Mouse (Mus musculus) layer of hippocampus, adult 2 months (tissue): ENCODE data around the gene Ubc. TPM values are rescaled to one million over a fixed set of nuclear protein-coding genes. Genes with fewer than 3 reads are reported as not detected.
"Not testable (repeated sequence)": the region's sequence is repeated elsewhere in the genome, so short reads cannot be mapped to it uniquely, and the experiment has no call there.

Experiments used
- DNase-seq, 2 experiments: peaks; one replicate each; pipeline ENCODE4 v3.0.0; 2022; ENCODE audit warnings: low spot score in 2 of 2
- H3K27ac ChIP-seq: fragments of 200-600 bp; 2 replicates; pipeline ENCODE4 v1.8.1; 2022
- H3K4me3 ChIP-seq: fragments of 200-600 bp; 2 replicates; pipeline ENCODE4 v1.8.1; 2022; ENCODE audit warnings: mild to moderate bottlenecking
- CTCF ChIP-seq: fragments of 200-600 bp; conservative IDR thresholded peaks from 2 replicates; pipeline ENCODE4 v1.8.1; 2022; ENCODE audit warnings: antibody characterized with exemption, mild to moderate bottlenecking, moderate library complexity
- total RNA-seq, 2 experiments: library from RNA; stranded (reverse); gene quantifications; 2 replicates each; pipeline ENCODE4 v1.2.3; 2021

Ubc gene
- total RNA-seq, 2 experiments from 2014 or later = 713 to 818 TPM

DNA sequence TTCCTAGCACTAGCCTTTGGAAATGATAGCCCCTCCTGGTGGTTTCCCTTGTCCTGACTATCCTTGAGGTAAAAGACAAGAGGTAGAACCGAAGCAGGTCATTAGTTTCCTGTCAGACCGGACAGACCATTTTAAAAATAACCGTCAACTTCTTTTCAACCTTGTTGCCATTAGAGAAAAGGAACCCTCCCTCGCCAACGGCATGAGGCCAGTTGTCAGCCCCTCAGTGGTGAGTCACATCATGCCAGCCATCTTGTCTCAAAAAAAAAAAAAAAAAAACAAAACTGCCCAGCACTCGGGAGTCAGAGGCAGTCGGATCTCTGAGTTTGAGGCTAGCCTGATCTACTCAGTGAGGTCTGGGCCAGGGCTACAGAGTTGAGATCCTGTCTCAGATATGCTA lies 10.9 kb upstream of the Ubc start:
- TF ChIP-seq CTCF = peak; percentile 29
- no peak overlapping the region for H3K4me3 ChIP-seq
- no peak overlapping the region for H3K27ac ChIP-seq
- DNase-seq = no peak

GRCm38 (mm10) chr5:125395008-125395407 lies 5.0 kb upstream of the Ubc start:
- DNase-seq = no peak
- no peak overlapping the region for H3K4me3 ChIP-seq
- peak overlapping the region; percentile 100 for H3K27ac ChIP-seq
- TF ChIP-seq CTCF = no peak

GRCm38 (mm10) chr5:125393622-125394603 lies 3.9 kb upstream of the Ubc start:
- peak; percentile 50 to 80 for DNase-seq
- Histone ChIP-seq H3K4me3 (peak overlapping the region; percentile 51), H3K27ac (peak overlapping the region; percentile 100)
- no peak for TF ChIP-seq CTCF

- Histone ChIP-seq H3K4me3 (peak overlapping the region; percentile 51), H3K27ac (peak overlapping the region; percentile 100)
- no peak for TF ChIP-seq CTCF
- DNase-seq = peak; percentile 93 to 96
Measured at GRCm38 (mm10) chr5:125392977-125393621, 3.1 kb upstream of the Ubc start.

DNA sequence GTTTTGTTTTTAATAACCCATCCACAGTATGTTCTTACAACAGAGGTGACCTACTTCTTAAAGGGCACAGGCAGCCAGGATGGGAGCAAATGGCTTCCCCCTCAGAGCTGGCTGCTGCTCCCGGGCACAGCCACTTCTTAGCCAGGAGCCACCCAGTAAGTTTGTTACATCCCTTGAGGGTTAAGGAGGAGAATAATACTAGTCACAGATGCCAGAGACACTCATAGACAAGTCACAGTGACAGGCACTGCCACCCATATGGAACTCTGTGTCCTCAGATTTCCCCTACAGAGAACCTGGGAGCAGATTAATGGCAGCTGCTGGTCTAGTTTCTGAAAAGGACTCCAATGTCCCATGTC lies 2.6 kb upstream of the Ubc start:
- TF ChIP-seq CTCF = no peak
- H3K27ac ChIP-seq = peak overlapping the region; percentile 100
- H3K4me3 ChIP-seq = peak overlapping the region; percentile 38
- no peak for DNase-seq

GRCm38 (mm10) chr5:125392176-125392575 lies 2.2 kb upstream of the Ubc start:
- H3K27ac ChIP-seq = peak overlapping the region; percentile 100
- not testable (repeated sequence) for DNase-seq, H3K4me3 ChIP-seq

DNA sequence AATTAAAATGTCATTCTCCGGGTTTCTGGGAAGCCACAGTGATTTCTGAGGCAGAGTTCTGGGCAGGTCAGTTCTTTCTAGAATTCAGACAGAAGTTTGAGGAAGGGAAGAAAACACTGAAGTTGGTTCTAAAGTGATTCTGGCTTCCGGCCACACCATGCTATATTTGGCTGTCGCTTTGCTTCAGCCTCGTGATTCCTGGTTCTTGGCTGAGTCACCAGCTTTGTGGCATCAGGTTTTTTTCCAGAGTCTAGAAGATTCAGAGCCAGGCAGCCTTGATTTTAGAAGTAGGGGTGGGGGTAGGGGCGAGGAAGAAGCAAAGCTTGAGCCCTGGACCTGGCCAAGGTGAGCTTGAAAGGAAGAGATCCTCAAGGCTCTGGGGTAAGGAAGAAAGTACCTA lies 1.6 kb upstream of the Ubc start:
- no peak for TF ChIP-seq CTCF
- Histone ChIP-seq H3K4me3 (no peak overlapping the region), H3K27ac (peak overlapping the region; percentile 100)
- peak; percentile 64 to 81 for DNase-seq

DNA sequence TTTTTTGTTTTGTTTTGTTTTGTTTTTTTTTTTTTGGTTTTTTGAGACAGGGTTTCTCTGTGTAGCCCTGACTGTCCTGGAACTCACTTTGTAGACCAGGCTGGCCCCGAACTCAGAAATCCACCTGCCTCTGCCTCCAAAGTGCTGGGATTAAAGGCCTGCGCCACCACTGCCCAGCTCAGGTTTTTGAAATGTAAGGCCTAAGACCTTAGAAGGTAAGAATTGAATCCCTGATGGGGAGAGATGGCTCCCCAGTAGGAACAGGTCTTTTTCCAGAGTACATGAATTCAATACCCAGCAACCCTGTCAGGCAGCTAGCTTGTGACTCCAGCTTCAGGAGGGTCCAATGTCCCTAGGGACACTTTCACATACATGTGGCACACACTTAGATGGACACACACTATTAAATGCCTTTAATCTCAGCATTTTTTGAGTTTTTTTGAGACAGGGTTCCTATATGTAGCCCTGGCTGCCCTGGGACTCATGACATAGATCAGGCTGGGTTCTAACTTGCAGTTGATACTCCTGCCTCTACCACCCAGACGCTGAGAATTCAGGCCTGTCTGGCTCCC lies 990 bp upstream of the Ubc start:
- DNase-seq = no peak
- no peak for TF ChIP-seq CTCF
- Histone ChIP-seq H3K4me3 (no peak overlapping the region), H3K27ac (peak overlapping the region; percentile 100)

DNA sequence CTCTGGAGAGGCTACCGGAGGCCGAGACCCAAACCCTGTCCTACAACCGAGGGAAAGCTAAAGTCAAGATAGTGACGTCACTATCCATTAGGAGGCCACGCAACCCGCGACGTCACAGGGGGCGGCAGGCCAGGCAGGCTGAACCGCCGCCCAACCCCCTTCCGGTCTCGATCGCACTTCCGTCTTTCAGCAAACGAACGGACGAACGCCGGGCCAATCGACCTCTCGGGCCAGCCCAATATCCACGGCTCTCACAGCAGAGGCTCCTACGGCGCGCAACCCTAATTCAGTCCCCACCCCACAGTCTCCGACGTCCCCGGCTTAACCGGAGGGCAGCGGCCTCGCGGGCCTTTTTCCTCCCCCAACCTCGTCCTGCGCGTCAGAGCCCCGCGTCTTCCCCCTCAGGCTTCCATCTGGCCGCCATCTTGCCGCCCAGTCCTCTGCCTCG lies 847 bp downstream of the Ubc start, which contains the start of gene Gm10382:
Gm10382 (plus strand) TSS at position 192 of the 448 bp plus-strand sequence.
- peak; percentile 69 to 80 for DNase-seq
- TF ChIP-seq CTCF = no peak

GRCm38 (mm10) chr5:125388358-125389092 lies 1.5 kb downstream of the Ubc start:
- TF ChIP-seq CTCF = no peak
- H3K4me3 ChIP-seq = peak overlapping the region; percentile 100
- DNase-seq = no peak
- peak overlapping the region; percentile 100 for H3K27ac ChIP-seq

More for the DNA sequence above, 847 bp downstream of the Ubc start, which contains the start of gene Gm10382:
- H3K27ac ChIP-seq = peak within 1 kb of the TSS; percentile 100
- peak within 1 kb of the TSS; percentile 100 for H3K4me3 ChIP-seq

DNA sequence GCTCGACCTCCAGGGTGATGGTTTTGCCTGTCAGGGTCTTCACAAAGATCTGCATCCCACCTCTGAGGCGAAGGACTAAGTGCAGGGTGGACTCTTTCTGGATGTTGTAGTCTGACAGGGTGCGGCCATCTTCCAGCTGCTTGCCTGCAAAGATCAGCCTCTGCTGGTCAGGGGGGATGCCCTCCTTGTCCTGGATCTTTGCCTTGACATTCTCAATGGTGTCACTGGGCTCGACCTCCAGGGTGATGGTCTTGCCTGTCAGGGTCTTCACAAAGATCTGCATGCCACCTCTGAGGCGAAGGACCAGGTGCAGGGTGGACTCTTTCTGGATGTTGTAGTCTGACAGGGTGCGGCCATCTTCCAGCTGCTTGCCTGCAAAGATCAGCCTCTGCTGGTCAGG lies 2.7 kb downstream of the Ubc start:
- not testable (repeated sequence) for DNase-seq, H3K27ac ChIP-seq
- peak overlapping the region; percentile 24; the same call in 1 of the 2 replicates for H3K4me3 ChIP-seq

DNA sequence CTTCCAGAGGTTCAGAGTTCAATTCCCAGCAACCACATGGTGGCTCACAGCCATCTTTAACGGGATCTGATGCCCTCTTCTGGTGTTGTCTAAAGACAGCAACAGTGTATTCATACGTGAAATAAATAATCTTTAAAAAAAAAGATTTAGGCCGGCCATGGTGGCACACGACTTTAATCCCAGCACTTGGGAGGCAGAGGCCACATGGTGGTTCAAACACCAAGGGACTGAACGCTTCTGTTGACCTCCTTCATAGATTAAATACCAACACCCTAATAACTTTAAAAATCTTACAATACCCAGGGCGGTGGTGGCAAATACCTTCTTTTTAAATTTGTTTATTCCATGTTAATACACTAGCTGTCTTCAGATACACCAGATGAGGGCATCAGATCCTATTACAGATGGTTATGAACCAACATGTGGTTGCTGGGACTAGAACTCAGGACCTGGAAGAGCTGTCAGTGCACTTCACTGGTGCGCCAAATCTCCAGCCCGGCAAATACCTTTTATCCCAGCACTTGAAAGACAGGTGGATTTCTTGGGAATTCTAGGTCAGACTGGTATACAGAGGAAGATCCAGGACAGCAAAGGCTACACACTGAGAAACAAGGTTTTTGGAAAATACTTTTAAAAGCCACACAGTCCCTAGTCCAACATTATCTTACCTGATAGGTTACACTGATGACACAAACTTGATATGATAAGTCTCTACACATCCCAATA lies 4.6 kb downstream of the Ubc start:
- Histone ChIP-seq H3K27ac (no peak overlapping the region), H3K4me3 (peak overlapping the region; percentile 38)
- peak; percentile 32 for TF ChIP-seq CTCF
- DNase-seq = no peak
